Mouse (Mus musculus): ENCODE measurements at regions not wholly inside any gene's neighbourhood (a gene's known extent, or its start where the extent isn't known, plus 50 kb on each side); places are given as distances from the start of the nearest gene placed in this dataset.

- no peak for DNase-seq (ENCODE audit: extremely low spot score, low spot score)
Observed at GRCm38 (mm10) chr10:31076948-31077347, 234.3 kb upstream of the Hey2 start.

GRCm38 (mm10) chr10:31076415-31076814, 233.8 kb upstream of the Hey2 start:
- no peak for DNase-seq (ENCODE audit: extremely low spot score, low spot score)

GRCm38 (mm10) chr10:31074004-31074645, 231.5 kb upstream of the Hey2 start:
- DNase-seq (ENCODE audit: extremely low spot score, low spot score): no peak

- DNase-seq (ENCODE audit: extremely low spot score, low spot score): no peak
Observed at GRCm38 (mm10) chr10:31068668-31069223, 226.1 kb upstream of the Hey2 start.

- DNase-seq (ENCODE audit: extremely low spot score, low spot score): no peak
Observed at GRCm38 (mm10) chr10:31062732-31063131, 220.1 kb upstream of the Hey2 start.

GRCm38 (mm10) chr10:31053260-31053659, 210.7 kb upstream of the Hey2 start:
- no peak for DNase-seq (ENCODE audit: extremely low spot score, low spot score)

GRCm38 (mm10) chr10:31051222-31051621, 208.6 kb upstream of the Hey2 start:
- no peak for DNase-seq (ENCODE audit: extremely low spot score, low spot score)

GRCm38 (mm10) chr10:31049352-31049751, 206.8 kb upstream of the Hey2 start:
- DNase-seq (ENCODE audit: extremely low spot score, low spot score): no peak

- DNase-seq (ENCODE audit: extremely low spot score, low spot score): no peak
Observed at GRCm38 (mm10) chr10:31035611-31036010, 193.0 kb upstream of the Hey2 start.

- no peak for DNase-seq (ENCODE audit: extremely low spot score, low spot score)
Observed at GRCm38 (mm10) chr10:31034782-31035181, 192.2 kb upstream of the Hey2 start.

GRCm38 (mm10) chr10:31030676-31031075, 188.1 kb upstream of the Hey2 start:
- DNase-seq (ENCODE audit: extremely low spot score, low spot score): no peak

- DNase-seq (ENCODE audit: extremely low spot score, low spot score): no peak
Observed at GRCm38 (mm10) chr10:31026440-31026839, 183.8 kb upstream of the Hey2 start.

GRCm38 (mm10) chr10:31012669-31013358, 170.2 kb upstream of the Hey2 start:
- no peak for DNase-seq (ENCODE audit: extremely low spot score, low spot score)

- no peak for DNase-seq (ENCODE audit: extremely low spot score, low spot score)
Observed at GRCm38 (mm10) chr10:31009955-31010254, 167.3 kb upstream of the Hey2 start.

- no peak for DNase-seq (ENCODE audit: extremely low spot score, low spot score)
Observed at GRCm38 (mm10) chr10:31009128-31009954, 166.7 kb upstream of the Hey2 start.

- DNase-seq (ENCODE audit: extremely low spot score, low spot score): no peak
Observed at GRCm38 (mm10) chr10:30998163-30998944, 155.8 kb upstream of the Hey2 start.

GRCm38 (mm10) chr10:30992167-30992566, 149.6 kb upstream of the Hey2 start:
- DNase-seq (ENCODE audit: extremely low spot score, low spot score): no peak

- DNase-seq (ENCODE audit: extremely low spot score, low spot score): peak; percentile 30
Observed at GRCm38 (mm10) chr10:30980279-30980968, 137.8 kb upstream of the Hey2 start.

- no peak for DNase-seq (ENCODE audit: extremely low spot score, low spot score)
Observed at GRCm38 (mm10) chr10:30979766-30980165, 137.2 kb upstream of the Hey2 start.

- DNase-seq (ENCODE audit: extremely low spot score, low spot score): no peak
Observed at GRCm38 (mm10) chr10:30966176-30966575, 123.6 kb upstream of the Hey2 start.

GRCm38 (mm10) chr10:30953825-30954224, 111.2 kb upstream of the Hey2 start:
- DNase-seq (ENCODE audit: extremely low spot score, low spot score): no peak

Data from neural tube, embryonic 10.5 days (tissue).